Mouse (Mus musculus) limb, embryonic 14.5 days (tissue): ENCODE measurements at regions not wholly inside any gene's neighbourhood (a gene's known extent, or its start where the extent isn't known, plus 50 kb on each side); places are given as distances from the start of the nearest gene placed in this dataset.

Experiments used
- ATAC-seq: fragments of 200-750 bp; cut with Nextera tagmentation; 2 replicates; pipeline ENCODE4 v1.8.0; 2017; ENCODE audit warnings: low read depth, moderate number of reproducible peaks, moderate TSS enrichment; ENCODE audit not compliant: low FRiP score
- DNase-seq: peaks from one replicate; pipeline ENCODE4 v3.0.0-alpha.2; 2015; ENCODE audit warnings: low spot score
- H3K27ac ChIP-seq: fragments of 300-500 bp; sonication (generic); replicated peaks from 2 replicates; pipeline ENCODE4 v1.5.1; 2014; ENCODE audit warnings: low read depth, mild to moderate bottlenecking, low read length, moderate library complexity, mixed read lengths
- H3K27me3 ChIP-seq: fragments of 300-500 bp; sonication (generic); 2 replicates; pipeline ENCODE4 v1.6.1; 2014; ENCODE audit warnings: low read length, mixed read lengths; ENCODE audit not compliant: control insufficient read depth, insufficient read depth
- H3K36me3 ChIP-seq: fragments of 300-500 bp; sonication (generic); 2 replicates; pipeline ENCODE4 v1.6.1; 2014; ENCODE audit warnings: mild to moderate bottlenecking, low read length, moderate library complexity, mixed read lengths; ENCODE audit not compliant: control insufficient read depth, insufficient read depth
- H3K4me1 ChIP-seq: fragments of 300-500 bp; sonication (generic); 2 replicates; pipeline ENCODE4 v1.6.1; 2014; ENCODE audit warnings: antibody characterized with exemption, low read length, mixed read lengths; ENCODE audit not compliant: control insufficient read depth, insufficient read depth
- H3K4me2 ChIP-seq: fragments of 300-500 bp; sonication (generic); replicated peaks from 2 replicates; pipeline ENCODE4 v1.6.1; 2014; ENCODE audit warnings: low read depth, mild to moderate bottlenecking, low read length, moderate library complexity; ENCODE audit not compliant: severe bottlenecking
- H3K4me3 ChIP-seq: fragments of 300-500 bp; sonication (generic); replicated peaks from 2 replicates; pipeline ENCODE4 v1.5.1; 2014; ENCODE audit warnings: low read length
- H3K9ac ChIP-seq: fragments of 300-500 bp; sonication (generic); 2 replicates; pipeline ENCODE4 v1.6.1; 2014; ENCODE audit warnings: mild to moderate bottlenecking, low read depth, low read length, moderate library complexity; ENCODE audit not compliant: severe bottlenecking
- H3K9me3 ChIP-seq: fragments of 300-500 bp; sonication (generic); 2 replicates; pipeline ENCODE4 v1.6.1; 2016; ENCODE audit warnings: low read length; ENCODE audit not compliant: control insufficient read depth
- POLR2A ChIP-seq: fragments of 200-500 bp; IDR thresholded peaks from 2 replicates; pipeline ENCODE4 v1.8.0; 2012; ENCODE audit warnings: inconsistent platforms, mild to moderate bottlenecking, moderate library complexity, borderline replicate concordance; ENCODE audit not compliant: insufficient read depth, insufficient read length; ENCODE audit errors: extremely low read depth
- WGBS: fragments of 180-500 bp; shearing (Covaris S2); extraction: QIAGEN DNeasy Blood & Tissue Kit; methylation state at CpG from one replicate; pipeline ENCODE4 v1.1.7; 2014; 5-methylcytosine and 5-hydroxymethylcytosine counted together

DNA sequence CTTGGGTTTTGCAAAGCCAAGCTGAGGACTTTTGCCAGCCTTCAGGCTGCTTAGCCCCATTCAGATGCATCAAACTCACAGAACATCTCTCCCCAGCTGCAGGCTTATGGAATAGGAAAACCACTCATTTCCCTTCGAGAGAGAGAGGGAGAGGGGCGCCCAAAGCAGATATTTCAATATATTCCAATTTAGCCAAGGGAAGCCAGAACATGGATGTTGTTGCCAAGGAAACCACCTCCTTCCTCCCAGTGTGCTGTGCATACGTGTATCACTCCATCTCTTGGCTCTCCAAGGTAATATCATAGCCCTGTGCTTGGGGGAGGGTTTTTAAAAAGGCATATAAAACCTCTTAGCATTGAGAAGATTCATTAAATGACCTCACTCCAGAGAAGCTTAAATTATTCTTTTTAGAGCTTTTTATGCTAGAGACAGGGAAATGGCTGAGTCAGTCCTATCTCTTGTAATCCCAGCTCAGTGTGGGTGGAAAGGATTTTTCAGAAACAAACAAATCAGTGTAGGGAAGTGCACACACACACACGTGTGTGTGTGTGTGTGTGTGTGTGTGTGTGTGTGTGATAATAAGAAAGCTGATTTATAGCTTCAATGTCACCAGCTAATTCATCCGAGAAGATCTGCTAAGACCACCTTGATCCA, 245.1 kb downstream of the Rps24 start:
- Histone ChIP-seq H3K9ac (no peak overlapping the region), H3K9me3 (no peaks in the 10 kb centered on the region), H3K4me2 (no peak overlapping the region), H3K27me3 (no peaks in the 10 kb centered on the region), H3K4me1 (peaks cover 3% of the 10 kb centered on the region; the same call in 1 of the 2 replicates), H3K27ac (no peak overlapping the region), H3K4me3 (no peak overlapping the region), H3K36me3 (no peaks in the 10 kb centered on the region)
- DNase-seq (no peak), ATAC-seq (no peak)
- no peak for TF ChIP-seq POLR2A
- 54% methylated on average over 5 of the region's 5 CpGs for WGBS

DNA sequence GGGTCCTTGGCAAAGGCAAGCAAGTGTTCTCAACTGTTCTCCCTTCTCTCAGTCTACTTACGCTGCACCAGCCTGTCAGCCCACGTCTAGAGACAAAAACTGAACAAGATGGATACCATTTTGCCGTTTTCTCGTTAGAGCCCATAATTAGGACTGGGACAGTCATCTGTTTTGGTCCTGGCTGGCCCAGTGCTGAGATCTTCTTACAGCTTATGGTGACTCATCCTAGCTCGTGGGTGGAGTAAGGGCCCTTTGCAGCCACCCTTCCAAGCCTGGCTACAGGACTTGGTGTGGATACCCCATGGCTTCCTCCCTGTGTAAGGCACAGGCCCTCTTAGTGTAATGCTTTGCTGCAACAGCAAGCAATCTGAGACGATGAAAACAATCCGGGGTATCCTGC, 246.4 kb downstream of the Rps24 start:
- no peak for TF ChIP-seq POLR2A
- Histone ChIP-seq H3K4me1 (peaks cover 3% of the 10 kb centered on the region; the same call in 1 of the 2 replicates), H3K9ac (no peak overlapping the region), H3K27me3 (no peaks in the 10 kb centered on the region), H3K27ac (no peak overlapping the region), H3K36me3 (no peaks in the 10 kb centered on the region), H3K9me3 (no peaks in the 10 kb centered on the region), H3K4me2 (no peak overlapping the region), H3K4me3 (no peak overlapping the region)
- DNase-seq, result no peak
- 74% methylated on average over 7 of the region's 7 CpGs for WGBS
- ATAC-seq, result no peak

DNA sequence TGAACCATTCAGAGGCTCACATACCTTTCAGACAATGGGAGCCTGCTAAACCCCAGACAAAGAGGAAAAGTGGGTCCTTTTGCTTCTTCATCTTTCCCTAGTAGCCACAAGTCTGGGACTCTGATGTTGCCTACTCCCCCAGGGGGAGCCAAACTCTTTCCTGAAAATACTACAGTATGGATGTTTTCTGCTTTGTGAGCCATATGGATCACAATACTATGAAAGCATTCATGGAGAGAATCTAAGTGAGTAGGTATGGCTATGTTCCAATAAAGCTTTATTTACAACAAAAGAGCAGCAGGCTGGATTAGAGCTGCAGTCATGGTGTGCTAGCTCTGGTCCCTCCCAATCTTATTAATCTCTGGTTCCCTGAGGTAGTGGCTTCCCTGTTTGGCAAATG, 251.9 kb downstream of the Rps24 start:
- 0 out of 2 replicates have a peak overlapping the region, but pooled peaks have one; percentile 19 for H3K27ac ChIP-seq
- no peaks in the 10 kb centered on the region for H3K27me3 ChIP-seq
- no peaks in the 10 kb centered on the region for H3K36me3 ChIP-seq
- no peak for TF ChIP-seq POLR2A
- no peaks in the 10 kb centered on the region for H3K9me3 ChIP-seq
- H3K4me3 ChIP-seq, result no peak overlapping the region
- H3K4me1 ChIP-seq, result no peaks in the 10 kb centered on the region
- ATAC-seq, result no peak
- no peak overlapping the region for H3K9ac ChIP-seq
- no peak for DNase-seq
- no peak overlapping the region for H3K4me2 ChIP-seq

DNA sequence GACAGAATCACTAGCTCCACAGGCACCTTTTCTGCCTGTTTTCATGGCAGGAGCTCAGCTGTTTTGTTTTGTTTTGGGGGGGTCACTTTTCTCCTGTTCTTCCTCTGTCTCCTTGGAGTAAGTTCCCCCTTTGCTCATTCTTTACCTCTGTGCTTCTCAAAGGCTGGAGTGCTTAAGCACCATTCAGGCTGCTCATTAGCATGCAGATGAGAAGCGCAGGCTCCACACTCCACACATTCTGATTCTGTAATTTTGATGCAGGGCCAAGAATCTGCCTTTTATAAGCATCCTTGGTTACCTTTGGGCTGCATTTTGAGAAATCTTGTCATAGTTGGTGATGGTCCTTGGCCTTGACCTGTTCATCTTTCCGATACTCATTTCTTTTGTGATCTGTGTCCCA, 257.5 kb downstream of the Rps24 start:
- WGBS, result 77% methylated on average over 2 of the region's 2 CpGs
- Histone ChIP-seq H3K4me1 (peaks cover 14% of the 10 kb centered on the region), H3K9ac (no peak overlapping the region), H3K36me3 (no peaks in the 10 kb centered on the region), H3K9me3 (no peaks in the 10 kb centered on the region), H3K4me3 (no peak overlapping the region), H3K27ac (no peak overlapping the region), H3K4me2 (no peak overlapping the region), H3K27me3 (no peaks in the 10 kb centered on the region)
- DNase-seq, result no peak
- ATAC-seq, result no peak
- TF ChIP-seq POLR2A, result no peak

DNA sequence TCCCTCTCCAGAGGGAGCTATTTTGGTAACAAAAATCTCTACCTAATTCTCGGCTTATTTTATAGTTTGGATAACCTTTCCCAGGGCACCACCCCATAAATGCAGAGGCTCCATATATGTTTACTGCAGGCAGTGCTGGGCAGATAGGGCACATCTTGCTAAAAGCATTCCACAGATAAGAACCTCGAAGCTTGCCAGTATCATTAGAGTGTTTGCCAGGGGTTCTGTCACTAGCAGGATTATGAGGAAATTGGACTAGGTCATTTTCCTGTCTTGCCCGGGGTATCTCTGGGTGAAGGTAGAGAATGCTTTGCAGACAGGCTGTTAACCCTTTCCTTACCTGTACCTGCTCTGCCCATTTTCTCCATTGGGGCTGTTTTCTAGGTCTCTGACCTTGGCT, 258.8 kb downstream of the Rps24 start:
- Histone ChIP-seq H3K9me3 (no peaks in the 10 kb centered on the region), H3K4me2 (no peak overlapping the region), H3K27ac (no peak overlapping the region), H3K9ac (no peak overlapping the region), H3K4me1 (peaks cover 14% of the 10 kb centered on the region), H3K27me3 (no peaks in the 10 kb centered on the region), H3K4me3 (no peak overlapping the region), H3K36me3 (no peaks in the 10 kb centered on the region)
- no peak for TF ChIP-seq POLR2A
- no peak for ATAC-seq
- DNase-seq, result no peak
- WGBS, result 30% methylated on average over 3 of the region's 3 CpGs

DNA sequence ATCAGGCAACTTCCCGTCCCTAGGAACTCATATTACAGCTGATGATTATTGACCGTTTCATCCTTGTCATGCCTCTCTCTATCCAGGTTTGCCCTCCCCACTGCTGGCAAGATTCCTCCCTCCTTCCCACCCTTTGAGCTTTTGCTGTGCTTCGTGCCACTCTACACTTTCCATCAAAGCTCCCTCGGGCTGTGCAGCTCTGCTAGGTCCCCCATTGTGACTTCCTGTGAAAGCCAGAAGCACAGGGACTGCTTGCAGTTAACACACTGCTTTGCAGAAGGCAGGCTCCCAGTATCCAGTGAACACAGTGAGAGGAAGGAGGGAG, 260.5 kb downstream of the Rps24 start:
- Histone ChIP-seq H3K9ac (no peak overlapping the region), H3K4me2 (no peak overlapping the region), H3K9me3 (no peaks in the 10 kb centered on the region), H3K36me3 (no peaks in the 10 kb centered on the region), H3K27me3 (no peaks in the 10 kb centered on the region), H3K4me3 (no peak overlapping the region), H3K27ac (no peak overlapping the region), H3K4me1 (peaks cover 14% of the 10 kb centered on the region)
- no peak for TF ChIP-seq POLR2A
- ATAC-seq, result no peak; the same call in 1 of the 2 replicates
- WGBS, result 32% methylated on average over 4 of the region's 4 CpGs
- DNase-seq, result no peak
